Mouse (Mus musculus) megakaryocyte, embryonic 14.5 days (primary cell): ENCODE data around the gene Bfar. TPM values are rescaled to one million over a fixed set of nuclear protein-coding genes. Genes with fewer than 3 reads are reported as not detected.
"Not testable (repeated sequence)": the region's sequence is repeated elsewhere in the genome, so short reads cannot be mapped to it uniquely, and the experiment has no call there.

Experiments used
- H3K27me3 ChIP-seq: replicated peaks from 2 replicates; pipeline ENCODE3; 2012; ENCODE audit warnings: inconsistent platforms
- H3K36me3 ChIP-seq: replicated peaks from 2 replicates; pipeline ENCODE3; 2012; ENCODE audit warnings: low read length, inconsistent platforms, mixed read lengths
- H3K4me1 ChIP-seq: 2 replicates; pipeline ENCODE4 v1.6.1; 2012; ENCODE audit warnings: inconsistent platforms
- H3K4me3 ChIP-seq: replicated peaks from 2 replicates; pipeline ENCODE3; 2012; ENCODE audit warnings: moderate library complexity, mild to moderate bottlenecking, inconsistent platforms
- H3K9me3 ChIP-seq: 2 replicates; pipeline ENCODE4 v1.6.1; 2012; ENCODE audit warnings: inconsistent platforms
- FLI1 ChIP-seq: IDR thresholded peaks from 2 replicates; pipeline ENCODE4 v1.6.1; 2012; ENCODE audit warnings: low read length, inconsistent platforms, mixed read lengths
- GATA1 ChIP-seq: IDR thresholded peaks from 3 replicates; pipeline ENCODE4 v1.6.1; 2012; ENCODE audit warnings: mixed read lengths, low read length, inconsistent platforms, borderline replicate concordance
- polyA plus RNA-seq: library from polyadenylated mRNA; stranded (reverse); fragments of >175 nt; gene quantifications from 2 replicates; pipeline ENCODE4 v1.2.3, GENCODE M21; 2012; ENCODE audit warnings: low replicate concordance; ENCODE audit not compliant: insufficient read depth

The Bfar gene
- polyA plus RNA-seq, 1 experiment, result 2.6 TPM

DNA sequence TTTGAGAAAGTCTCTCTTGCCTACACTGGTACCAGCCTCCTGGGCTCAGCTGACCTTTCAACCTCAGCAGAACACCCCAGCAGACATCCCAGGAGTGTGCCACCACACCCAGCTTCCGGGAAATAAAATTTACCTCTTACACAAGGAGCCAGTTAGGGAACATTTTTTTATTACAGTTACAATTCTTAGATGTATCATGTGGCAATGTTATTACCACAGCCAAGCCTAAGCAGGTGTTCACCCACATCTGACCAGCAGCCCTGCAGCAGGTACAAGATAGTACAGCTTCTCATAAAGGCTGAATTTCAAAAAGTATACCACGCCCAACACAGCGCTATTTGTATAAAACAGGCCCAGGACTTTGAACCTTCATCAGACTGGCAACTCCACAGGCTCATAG is 43.3 kb downstream of the Bfar start:
- peaks cover 19% of the 10 kb centered on the region for H3K36me3 ChIP-seq
- peaks cover 55% of the 10 kb centered on the region for H3K4me1 ChIP-seq
- TF ChIP-seq GATA1 (no peak), FLI1 (no peak)
- no peaks in the 10 kb centered on the region for H3K9me3 ChIP-seq
- no peaks in the 10 kb centered on the region for H3K27me3 ChIP-seq
- no peak overlapping the region for H3K4me3 ChIP-seq

DNA sequence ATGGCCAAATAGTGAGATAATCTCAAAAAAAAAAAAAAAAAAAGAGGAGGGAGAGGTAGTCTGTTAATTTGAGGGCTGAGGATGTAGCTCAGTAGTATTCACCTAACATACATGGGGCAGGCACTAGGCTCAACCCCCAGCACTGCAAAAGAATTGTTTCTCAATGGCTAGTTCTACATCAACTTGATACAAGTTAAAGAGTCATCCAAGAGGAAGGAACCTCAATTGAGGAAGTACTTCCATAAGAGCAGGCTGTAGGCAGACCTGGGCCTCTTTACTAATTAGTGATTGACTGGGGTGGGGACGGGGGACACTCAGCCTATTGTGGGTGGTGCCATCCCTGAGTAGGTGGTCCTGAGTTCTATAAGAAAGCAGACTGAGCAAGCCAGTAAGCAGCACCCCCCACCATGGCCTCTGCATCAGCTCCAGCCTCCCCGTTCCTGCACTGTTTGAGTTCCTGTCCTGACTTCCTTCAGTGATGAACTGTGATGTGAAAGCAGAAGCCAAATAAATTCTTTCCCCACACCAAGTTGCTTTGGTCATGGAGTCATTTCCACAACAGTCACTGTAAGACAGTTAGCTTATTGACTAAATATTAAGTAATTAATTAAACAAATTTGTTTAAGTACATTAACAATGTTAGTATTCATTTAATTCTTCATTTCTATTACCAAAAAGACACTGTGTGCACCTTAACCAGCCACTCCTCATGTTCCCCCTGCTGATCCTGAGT is 45.3 kb downstream of the Bfar start:
- TF ChIP-seq GATA1 (no peak), FLI1 (no peak)
- H3K4me1 ChIP-seq, result peaks cover 38% of the 10 kb centered on the region

DNA sequence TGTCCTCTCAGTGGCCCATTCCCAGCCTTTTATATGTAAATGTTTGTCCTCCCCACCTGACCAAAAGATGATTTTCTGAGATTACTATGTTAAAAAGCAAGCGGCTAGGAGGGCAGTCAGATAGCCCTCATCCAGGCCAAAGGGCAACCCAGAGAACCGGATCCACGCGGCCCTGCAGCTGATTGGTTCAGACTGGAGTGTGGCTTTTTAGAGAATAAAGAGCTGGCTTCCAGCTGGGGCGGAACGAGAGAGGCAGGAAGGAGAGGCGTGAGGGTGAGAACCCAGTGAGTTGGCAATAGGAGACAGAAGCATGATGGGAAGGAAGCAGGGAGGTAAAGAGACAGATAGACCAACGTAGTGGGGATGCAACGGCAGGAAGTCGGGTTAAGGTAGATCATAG is 51.3 kb downstream of the Bfar start:
- no peak overlapping the region for H3K4me3 ChIP-seq
- H3K36me3 ChIP-seq, result peaks cover 6% of the 10 kb centered on the region
- peaks cover 33% of the 10 kb centered on the region for H3K4me1 ChIP-seq
- no peaks in the 10 kb centered on the region for H3K9me3 ChIP-seq
- TF ChIP-seq FLI1 (no peak), GATA1 (no peak)
- no peaks in the 10 kb centered on the region for H3K27me3 ChIP-seq

More for the DNA sequence above, 45.3 kb downstream of the Bfar start:
- Histone ChIP-seq H3K27me3 (no peaks in the 10 kb centered on the region), H3K36me3 (peaks cover 17% of the 10 kb centered on the region), H3K4me3 (no peak overlapping the region), H3K9me3 (no peaks in the 10 kb centered on the region)

DNA sequence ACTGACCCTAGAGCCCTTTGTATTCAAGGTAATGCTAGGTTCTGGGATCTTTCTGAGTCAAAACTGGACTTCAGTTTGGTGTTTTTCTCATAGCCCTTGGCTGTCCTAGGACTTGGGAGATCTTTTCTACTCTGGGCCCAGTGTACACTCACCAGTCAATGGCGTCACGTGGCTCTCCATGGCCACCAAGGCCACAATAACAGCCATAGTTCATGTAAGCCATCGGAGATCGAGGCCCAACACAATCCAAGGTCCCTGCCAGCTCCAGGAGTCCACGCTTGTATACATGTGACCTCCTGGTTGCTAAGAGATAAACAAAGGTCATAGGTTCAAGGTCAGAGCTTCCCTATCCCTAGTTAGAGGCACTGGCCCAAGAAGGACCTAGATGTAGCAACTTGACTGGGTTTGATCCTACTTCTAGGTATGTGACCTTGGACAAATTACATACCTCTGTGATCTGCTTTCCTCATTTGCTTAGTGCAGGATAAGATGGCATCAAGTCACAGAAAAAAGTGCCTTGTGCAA is 56.2 kb downstream of the Bfar start:
- Histone ChIP-seq H3K4me3 (no peak overlapping the region), H3K4me1 (peaks cover 73% of the 10 kb centered on the region), H3K36me3 (peaks cover 3% of the 10 kb centered on the region), H3K27me3 (no peaks in the 10 kb centered on the region), H3K9me3 (no peaks in the 10 kb centered on the region)
- no peak for TF ChIP-seq FLI1
- no peak for TF ChIP-seq GATA1

DNA sequence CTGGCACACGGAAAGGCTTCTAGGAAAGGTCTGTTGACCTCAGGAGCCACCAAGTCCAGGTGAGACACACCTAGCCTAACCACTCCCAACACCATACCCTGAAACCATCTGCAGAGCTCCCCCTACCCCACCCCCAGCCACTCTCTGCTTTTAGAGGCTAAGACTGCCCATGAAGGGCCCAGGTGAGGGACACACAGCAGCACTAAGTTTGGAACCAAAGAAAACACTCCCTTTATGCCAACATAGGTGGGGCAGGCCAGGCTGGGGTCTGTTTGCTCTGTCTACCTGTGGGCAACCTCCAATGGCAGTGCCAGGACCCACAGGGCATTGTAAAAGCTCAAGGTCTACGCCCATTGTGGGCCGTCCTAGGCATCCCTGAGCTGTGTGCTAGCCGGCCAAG is 57.8 kb downstream of the Bfar start:
- peaks cover 77% of the 10 kb centered on the region for H3K4me1 ChIP-seq
- TF ChIP-seq FLI1 (no peak), GATA1 (no peak)
- no peaks in the 10 kb centered on the region for H3K27me3 ChIP-seq
- peak overlapping the region; percentile 40 for H3K4me3 ChIP-seq
- H3K36me3 ChIP-seq, result peaks cover 3% of the 10 kb centered on the region
- H3K9me3 ChIP-seq, result no peaks in the 10 kb centered on the region

DNA sequence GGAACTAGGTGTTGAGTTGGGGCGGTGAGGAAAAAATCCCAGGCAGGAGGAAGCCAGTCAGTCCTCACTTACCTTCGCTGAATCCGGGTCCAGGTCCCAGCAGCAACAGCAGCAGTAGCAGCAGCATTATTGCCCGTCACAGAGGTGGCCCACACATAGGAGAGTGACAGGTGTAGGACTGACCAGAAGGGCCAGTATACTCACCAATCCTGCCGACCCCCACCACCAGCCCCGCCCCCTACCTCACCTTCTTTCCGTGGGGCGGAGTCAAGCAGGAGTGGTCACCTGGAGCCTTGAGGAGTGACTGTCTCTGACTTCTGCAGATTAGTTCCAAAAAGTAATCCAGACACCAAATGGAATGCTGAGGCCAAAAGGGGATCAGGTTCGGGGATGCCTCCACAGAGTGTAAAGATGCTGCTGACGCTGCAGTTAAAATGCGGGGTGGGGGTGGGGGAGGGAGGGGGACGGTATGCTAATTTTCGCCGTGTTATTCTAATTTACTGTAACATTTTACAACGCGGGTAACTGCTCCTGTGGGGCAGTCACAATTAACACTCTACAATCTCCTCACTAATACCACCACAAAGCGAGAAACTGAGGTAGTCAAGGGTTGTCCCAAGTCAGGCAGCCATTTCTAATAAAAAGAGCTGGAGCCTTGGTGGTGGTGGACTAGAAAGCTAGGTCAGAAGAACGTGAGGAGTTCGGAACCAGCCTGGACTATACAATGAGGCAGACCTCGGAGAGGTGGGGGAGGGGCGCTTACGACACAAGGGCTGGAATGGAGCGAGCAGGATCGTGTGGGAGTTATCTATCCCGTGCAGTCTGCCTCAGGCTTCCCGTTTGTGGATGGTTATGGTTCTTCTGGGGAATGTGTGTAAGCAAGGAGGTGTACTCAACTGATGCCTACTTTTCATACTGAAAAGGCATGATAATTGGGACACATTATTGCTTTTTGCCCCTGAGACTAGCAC is 58.9 kb downstream of the Bfar start, which contains the start of gene Pla2g10:
Gene Pla2g10, minus strand, starts transcription at position 699 of the 971 bp plus-strand sequence.
- no peaks in the 10 kb centered on the region for H3K36me3 ChIP-seq
- peaks cover 66% of the 10 kb centered on the region for H3K4me1 ChIP-seq
- TF ChIP-seq GATA1 (peak; percentile 86; the same call in 2 of the 3 replicates), FLI1 (no peak)
- peak within 1 kb of the TSS; percentile 88 for H3K4me3 ChIP-seq
- H3K27me3 ChIP-seq, result no peaks in the 10 kb centered on the region
- H3K9me3 ChIP-seq, result no peaks in the 10 kb centered on the region

DNA sequence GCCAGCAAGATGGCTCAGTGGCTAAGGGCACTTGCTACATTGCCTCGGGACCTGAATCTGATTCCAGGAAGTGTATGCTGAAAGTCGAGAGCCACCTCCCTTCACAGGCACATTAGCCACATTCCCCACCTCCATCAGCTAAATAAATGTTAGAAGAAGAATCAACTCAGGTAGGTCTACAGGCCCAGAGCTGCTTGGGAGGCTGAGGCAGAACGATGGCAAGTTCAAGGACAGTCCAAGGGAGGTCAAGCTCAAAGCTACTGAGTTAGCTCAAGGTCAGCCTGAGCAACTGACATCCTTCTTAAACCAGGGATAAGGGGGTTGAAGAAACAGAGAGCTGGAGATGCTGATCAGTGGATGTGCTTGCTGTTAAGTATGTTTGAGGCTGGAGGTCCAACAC is 61.1 kb downstream of the Bfar start:
- H3K27me3 ChIP-seq, result no peaks in the 10 kb centered on the region
- no peak for TF ChIP-seq GATA1
- no peak for TF ChIP-seq FLI1
- no peaks in the 10 kb centered on the region for H3K36me3 ChIP-seq
- H3K4me1 ChIP-seq, result peaks cover 78% of the 10 kb centered on the region
- no peak overlapping the region for H3K4me3 ChIP-seq
- H3K9me3 ChIP-seq, result no peaks in the 10 kb centered on the region

DNA sequence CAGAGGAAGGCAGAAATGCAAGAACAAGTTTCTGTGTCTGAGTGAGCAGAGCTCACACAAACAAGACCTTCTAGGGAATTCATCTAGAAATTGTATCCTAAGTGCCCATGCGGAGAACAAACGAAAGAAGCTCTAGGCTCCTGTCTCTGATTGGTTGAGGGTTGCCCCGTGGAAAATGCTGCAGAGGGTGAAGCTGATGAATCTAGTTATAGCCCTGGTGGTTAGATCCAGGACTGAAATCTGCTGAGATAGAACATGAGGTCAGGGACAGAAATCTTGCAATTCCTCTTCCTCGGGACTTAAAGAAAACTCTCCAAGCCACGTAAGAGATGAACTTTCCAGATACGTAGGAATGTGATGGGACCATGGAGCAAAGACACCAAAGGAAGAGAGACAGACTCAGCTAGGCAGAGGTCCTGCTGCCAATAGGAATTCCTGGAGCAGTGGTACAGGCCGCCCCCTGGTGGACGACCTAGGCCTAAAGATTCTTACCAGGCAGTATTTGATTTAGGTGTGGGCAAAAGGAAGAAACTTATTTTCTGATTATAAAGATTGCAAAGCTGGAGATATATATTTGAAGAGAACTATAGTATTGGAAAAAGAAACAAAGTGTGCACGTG is 62.0 kb downstream of the Bfar start:
- Histone ChIP-seq H3K4me1 (peaks cover 80% of the 10 kb centered on the region), H3K9me3 (no peaks in the 10 kb centered on the region), H3K27me3 (no peaks in the 10 kb centered on the region), H3K4me3 (no peak overlapping the region), H3K36me3 (no peaks in the 10 kb centered on the region)
- TF ChIP-seq FLI1 (no peak), GATA1 (no peak)

DNA sequence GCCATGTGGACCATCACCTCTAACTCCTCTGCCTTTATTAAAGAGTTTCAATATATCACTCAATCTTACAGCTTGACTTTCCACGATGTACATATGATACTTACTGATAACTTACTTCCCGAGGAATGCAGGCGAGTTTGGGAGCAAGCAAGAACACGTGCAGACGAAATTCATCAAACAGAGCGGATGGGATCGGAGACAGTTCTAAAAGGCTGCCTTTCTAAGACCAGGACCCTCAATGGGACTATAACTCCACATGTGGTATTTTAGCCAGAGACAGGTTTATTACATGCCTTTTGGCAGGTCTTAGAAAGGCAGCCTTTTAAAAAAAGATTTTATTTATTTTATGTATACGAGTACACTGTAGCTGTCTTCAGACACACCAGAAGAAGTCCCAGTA is 64.3 kb downstream of the Bfar start:
- H3K27me3 ChIP-seq, result no peaks in the 10 kb centered on the region
- H3K4me3 ChIP-seq, result no peak overlapping the region
- H3K9me3 ChIP-seq, result no peaks in the 10 kb centered on the region
- H3K4me1 ChIP-seq, result peaks cover 59% of the 10 kb centered on the region
- TF ChIP-seq FLI1 (no peak), GATA1 (no peak)
- H3K36me3 ChIP-seq, result no peaks in the 10 kb centered on the region

DNA sequence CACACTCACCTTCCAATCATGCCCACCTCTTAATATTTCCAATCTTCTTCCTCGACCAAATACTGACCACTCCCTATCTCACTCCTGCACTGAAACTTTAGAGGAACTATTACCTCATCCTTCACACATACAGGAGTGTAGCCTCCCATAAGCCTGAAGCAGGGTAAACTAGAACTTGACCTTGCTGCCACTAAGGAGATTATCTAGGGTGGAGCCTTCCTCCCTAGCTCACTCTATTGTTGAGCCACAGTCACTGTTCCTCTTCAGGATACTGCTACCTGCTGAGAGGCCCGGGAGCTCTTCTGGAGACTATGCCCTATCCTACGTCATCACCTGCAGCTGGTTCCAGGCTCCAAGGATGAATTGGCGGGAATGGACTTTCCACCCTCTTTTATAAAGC is 67.4 kb downstream of the Bfar start:
- peaks cover 57% of the 10 kb centered on the region for H3K4me1 ChIP-seq
- H3K4me3 ChIP-seq, H3K27me3 ChIP-seq, H3K36me3 ChIP-seq, H3K9me3 ChIP-seq: not testable (repeated sequence)
